Mouse (Mus musculus): ENCODE data around the gene Tex45. TPM values are rescaled to one million over a fixed set of nuclear protein-coding genes. Genes with fewer than 3 reads are reported as not detected.
A peak's percentile ranks its signal among the peaks of the same experiment; 100 is the strongest.

Tex45 gene
- total and polyA plus RNA-seq, 3 experiments: 0.06 to 0.12 TPM; not detected in 1

DNA sequence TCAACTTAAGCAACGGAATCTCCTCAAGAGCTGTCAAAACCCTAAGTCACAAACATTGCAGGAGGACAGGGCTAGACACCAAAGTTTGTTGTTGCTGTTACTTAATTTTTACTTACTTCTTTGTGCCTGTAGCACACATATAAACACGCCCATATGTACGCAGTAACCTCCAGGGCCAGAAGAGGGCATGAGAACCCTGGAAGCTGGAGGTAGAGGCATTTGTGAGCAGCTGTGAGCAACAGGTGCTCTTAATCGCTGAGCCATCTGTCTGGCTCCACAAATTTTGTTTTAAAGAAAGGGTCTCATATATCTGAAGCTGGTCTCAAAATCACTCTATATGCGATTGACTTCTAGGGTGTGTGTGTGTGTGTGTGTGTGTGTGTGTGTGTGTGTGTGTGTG is 6.4 kb upstream of the Tex45 start:
- peaks cover 0 to 14% of the 10 kb centered on the region in 2 experiments; a peak in 2 of 4 replicates for H3K4me1 ChIP-seq (ENCODE audit: control insufficient read depth in 1 of 2, insufficient read depth in 2 of 2, low read length in 2 of 2)
- H3K27ac ChIP-seq (ENCODE audit: control insufficient read depth, low read depth, low read length): no peak overlapping the region
- H3K79me2 ChIP-seq (ENCODE audit: control insufficient read depth, insufficient read depth, low read length, poor library complexity): no peaks in the 10 kb centered on the region; the same call in 1 of the 2 replicates
- no peak overlapping the region for H3K4me3 ChIP-seq (ENCODE audit: control insufficient read depth in 1 of 2, insufficient read depth in 1 of 2, low read depth in 2 of 2, low read length in 2 of 2)
- H3K9me3 ChIP-seq (replicated peaks; ENCODE audit: insufficient read depth, low read length): no peaks in the 10 kb centered on the region
- peak; percentile 78 for DNase-seq (ENCODE audit: low read depth, low spot score)
- H3K36me3 ChIP-seq (ENCODE audit: control insufficient read depth in 1 of 2, insufficient read depth in 2 of 2, low read length in 2 of 2): peaks cover 0 to 7% of the 10 kb centered on the region in 2 experiments; a peak in 1 of 4 replicates
- peak; percentile 69 for TF ChIP-seq ZC3H11A (IDR thresholded peaks at IDR 0.05; ENCODE audit: low read depth, low read length)
- TF ChIP-seq CTCF (IDR thresholded peaks at IDR 0.05 in 2 of 3, conservative IDR thresholded peaks at IDR 0.05 in 1 of 3; ENCODE audit: control insufficient read depth in 1 of 3, insufficient read depth in 1 of 3, low read depth in 2 of 3, low read length in 3 of 3, poor library complexity in 1 of 3, severe bottlenecking in 1 of 3): peak; percentile 63 to 78 (median 73)
- no peak for TF ChIP-seq JUND (IDR thresholded peaks at IDR 0.05; ENCODE audit: low read depth, low read length)
- no peak for TF ChIP-seq NRF1 (IDR thresholded peaks at IDR 0.05; ENCODE audit: insufficient read depth, low read depth, low read length, poor library complexity, severe bottlenecking)
- no peak for TF ChIP-seq MEF2A (IDR thresholded peaks at IDR 0.05; ENCODE audit: extremely low read depth, insufficient replicate concordance, low read depth, low read length, poor library complexity, severe bottlenecking)
- TF ChIP-seq RAD21 (IDR thresholded peaks at IDR 0.05; ENCODE audit: low read depth, low read length): peak; percentile 81
- TF ChIP-seq SMC3 (IDR thresholded peaks at IDR 0.05; ENCODE audit: low read depth, low read length): peak; percentile 82
- no peak for TF ChIP-seq POLR2A (IDR thresholded peaks at IDR 0.05; ENCODE audit: control insufficient read depth in 1 of 2, insufficient read depth in 1 of 2, low read depth in 1 of 2, low read length in 2 of 2, poor library complexity in 1 of 2)
- TF ChIP-seq CHD1 (IDR thresholded peaks at IDR 0.05; ENCODE audit: low read depth, low read length): no peak
- no peak for TF ChIP-seq MAZ (IDR thresholded peaks at IDR 0.05; ENCODE audit: low read depth, low read length)
- no peak for TF ChIP-seq SIN3A (IDR thresholded peaks at IDR 0.05; ENCODE audit: low read length)
- no peak for TF ChIP-seq ETS1 (IDR thresholded peaks at IDR 0.05; ENCODE audit: low read depth, low read length)
- H3K9ac ChIP-seq (ENCODE audit: control insufficient read depth, low read depth, low read length, poor library complexity, severe bottlenecking): no peak overlapping the region
- no peaks in the 10 kb centered on the region for H3K27me3 ChIP-seq (ENCODE audit: control insufficient read depth in 1 of 2, insufficient read depth in 2 of 2, low read length in 2 of 2)

DNA sequence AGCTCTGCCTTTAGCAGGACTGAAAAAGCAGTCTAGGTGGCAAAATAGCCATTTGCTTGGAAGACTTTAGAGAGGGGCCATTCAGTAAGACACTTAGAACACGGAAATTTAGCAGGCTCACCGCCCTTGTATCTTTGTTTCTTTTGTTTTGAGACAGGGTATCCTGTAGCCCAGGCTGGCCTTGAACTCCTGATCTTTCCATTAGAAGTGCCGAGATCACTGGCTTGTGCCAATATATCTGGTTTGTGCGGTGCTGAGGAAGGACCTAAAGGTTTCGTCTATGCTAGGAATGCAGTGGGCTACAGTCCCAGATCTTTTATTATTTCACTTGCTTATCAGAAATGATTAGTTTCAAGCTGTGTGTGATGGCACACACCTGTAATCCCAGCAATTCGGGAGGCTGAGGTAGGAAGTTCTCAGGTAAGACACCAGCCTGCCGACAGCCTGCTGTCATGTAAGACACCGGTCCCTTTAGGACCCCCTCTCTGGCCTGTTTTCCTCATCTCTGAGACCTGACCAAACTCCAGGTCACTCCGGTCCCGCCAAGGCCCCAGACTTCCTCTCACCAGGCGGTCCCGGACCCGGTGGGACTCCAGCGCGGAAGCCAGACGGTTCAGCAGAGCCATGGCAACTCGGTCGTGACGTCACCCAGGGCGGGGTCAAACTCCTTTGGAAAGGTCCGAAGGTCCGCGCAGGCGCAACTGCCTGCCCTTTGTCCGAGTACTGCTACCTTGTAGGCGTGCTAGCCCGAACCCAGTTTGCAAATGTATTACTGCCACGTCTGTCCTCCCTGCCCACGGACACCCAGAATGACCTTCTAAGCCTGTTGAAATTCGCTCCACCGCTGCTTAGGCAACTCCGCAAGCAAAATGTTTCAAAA is 3.4 kb upstream of the Tex45 start, which contains the start of gene Pex11g:
TSS of gene Pex11g (minus strand) at position 675 of the 880 bp plus-strand sequence.
- Histone ChIP-seq H3K4me1 (ENCODE audit: control insufficient read depth in 1 of 2, insufficient read depth in 2 of 2, low read length in 2 of 2) (peaks cover 0 to 14% of the 10 kb centered on the region in 2 experiments; a peak in 2 of 4 replicates), H3K36me3 (ENCODE audit: control insufficient read depth in 1 of 2, insufficient read depth in 2 of 2, low read length in 2 of 2) (peaks cover 0 to 7% of the 10 kb centered on the region in 2 experiments; a peak in 1 of 4 replicates), H3K79me2 (ENCODE audit: control insufficient read depth, insufficient read depth, low read length, poor library complexity) (no peaks in the 10 kb centered on the region; the same call in 1 of the 2 replicates), H3K9me3 (replicated peaks; ENCODE audit: insufficient read depth, low read length) (no peaks in the 10 kb centered on the region), H3K27me3 (ENCODE audit: control insufficient read depth in 1 of 2, insufficient read depth in 2 of 2, low read length in 2 of 2) (no peaks in the 10 kb centered on the region), H3K27ac (ENCODE audit: control insufficient read depth, low read depth, low read length) (no peak within 1 kb of the TSS), H3K9ac (ENCODE audit: control insufficient read depth, low read depth, low read length, poor library complexity, severe bottlenecking) (peak within 1 kb of the TSS; percentile 63), H3K4me3 (ENCODE audit: control insufficient read depth in 1 of 2, insufficient read depth in 1 of 2, low read depth in 2 of 2, low read length in 2 of 2) (peak within 1 kb of the TSS; percentile 70 to 89)
- peak; percentile 88 for DNase-seq (ENCODE audit: low read depth, low spot score)
- 0 out of 2 replicates have a peak, but pooled peaks have one; percentile 18 for TF ChIP-seq ZMIZ1 (IDR thresholded peaks at IDR 0.05; ENCODE audit: low read depth, low read length)
- no peak for TF ChIP-seq ZC3H11A (IDR thresholded peaks at IDR 0.05; ENCODE audit: low read depth, low read length)
- TF ChIP-seq POLR2A (IDR thresholded peaks at IDR 0.05; ENCODE audit: control insufficient read depth in 1 of 2, insufficient read depth in 1 of 2, low read depth in 1 of 2, low read length in 2 of 2, poor library complexity in 1 of 2): peak; percentile 22 to 62; a peak in 2 of 4 replicates
- TF ChIP-seq MYB (IDR thresholded peaks at IDR 0.05; ENCODE audit: low read depth, low read length): no peak
- TF ChIP-seq TAL1 (IDR thresholded peaks at IDR 0.05; ENCODE audit: low read length): no peak
- 0 out of 2 replicates have a peak, but pooled peaks have one; percentile 46 for TF ChIP-seq HCFC1 (IDR thresholded peaks at IDR 0.05; ENCODE audit: low read depth, low read length)
- peak; percentile 75 for TF ChIP-seq NRF1 (IDR thresholded peaks at IDR 0.05; ENCODE audit: insufficient read depth, low read depth, low read length, poor library complexity, severe bottlenecking)
- TF ChIP-seq TBP (IDR thresholded peaks at IDR 0.05; ENCODE audit: low read depth, low read length): 0 out of 2 replicates have a peak, but pooled peaks have one; percentile 17
- TF ChIP-seq NELFE (IDR thresholded peaks at IDR 0.05; ENCODE audit: low read depth, low read length): peak; percentile 55
- no peak for TF ChIP-seq TCF12 (IDR thresholded peaks at IDR 0.05; ENCODE audit: low read depth, low read length)

Data from MEL (cell line).